Mouse (Mus musculus) Patski (cell line): ENCODE measurements around the gene Vps37c. TPM values are rescaled to one million over a fixed set of nuclear protein-coding genes. Genes with fewer than 3 reads are reported as not detected.

Experiments
- ATAC-seq: fragments of 100-300 bp; one replicate; pipeline ENCODE4 v1.8.0; 2021
- CTCF ChIA-PET: fragments of 350-600 bp; sonication (Branson Sonifier 250); formaldehyde crosslinking; loops from one replicate; lab custom pipeline; 2022; ENCODE audit warnings: inconsistent platforms; lab: Charles Lee
- POLR2A ChIA-PET: fragments of 350-600 bp; sonication (Branson Sonifier 250); formaldehyde crosslinking; loops from one replicate; lab custom pipeline; 2022; ENCODE audit warnings: antibody characterized with exemption, inconsistent platforms; lab: Charles Lee
- DNase-seq: peaks from one replicate; pipeline ENCODE4 v3.0.0-alpha.2; 2011; ENCODE audit warnings: low read depth, low spot score
- H3K27me3 ChIP-seq: fragments of 371-371 bp; one replicate; pipeline ENCODE4 v1.5.1; 2021
- CTCF ChIP-seq: fragments of 100-300 bp; IDR thresholded peaks from one replicate; pipeline ENCODE4 v1.5.1; 2021
- in situ Hi-C: fragments of 300-500 bp; cut with MboI; formaldehyde crosslinking; loops from 3 replicates; pipeline ENCODE4 v1.11.1; 2018; ENCODE audit warnings: low pct_unique_long_range_greater_than_20kb, mixed read lengths
- polyA plus RNA-seq: library from polyadenylated mRNA; unstranded; gene quantifications from one replicate; pipeline ENCODE4 v1.2.3, GENCODE M21; 2021

Gene Vps37c
- polyA plus RNA-seq, 1 experiment from 2014 or later = 52.9 TPM

DNA sequence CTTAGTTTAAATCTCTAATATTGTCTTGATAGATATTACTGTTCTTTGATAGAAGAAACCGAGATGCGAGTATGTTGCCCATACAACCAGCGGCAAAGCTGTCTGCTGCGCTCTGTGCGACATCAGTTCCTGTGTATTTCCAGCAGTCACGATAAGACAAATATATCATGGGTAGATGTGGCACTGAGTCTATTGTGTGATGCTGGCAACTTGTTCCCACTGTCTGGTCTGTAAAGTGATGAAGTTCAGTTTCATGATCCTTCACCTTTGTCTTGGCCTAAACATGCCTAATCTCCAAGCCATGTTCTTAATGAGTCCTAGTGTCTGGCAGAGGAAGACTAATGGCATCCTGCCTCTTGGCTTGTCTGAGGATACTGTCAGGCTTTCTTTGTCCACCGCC, 44.2 kb downstream of the Vps37c start:
- no peak for ATAC-seq
- H3K27me3 ChIP-seq = no peaks in the 10 kb centered on the region
- no peak for TF ChIP-seq CTCF
- POLR2A ChIA-PET = interaction anchor here (1.0 kb wide), 1 partner anchor 12 kb away, joined by 3 read pairs; no protein-coding TSS in a partner anchor
- CTCF ChIA-PET = no interaction called here
- DNase-seq = no peak
- in situ Hi-C loops = no loop called here

DNA sequence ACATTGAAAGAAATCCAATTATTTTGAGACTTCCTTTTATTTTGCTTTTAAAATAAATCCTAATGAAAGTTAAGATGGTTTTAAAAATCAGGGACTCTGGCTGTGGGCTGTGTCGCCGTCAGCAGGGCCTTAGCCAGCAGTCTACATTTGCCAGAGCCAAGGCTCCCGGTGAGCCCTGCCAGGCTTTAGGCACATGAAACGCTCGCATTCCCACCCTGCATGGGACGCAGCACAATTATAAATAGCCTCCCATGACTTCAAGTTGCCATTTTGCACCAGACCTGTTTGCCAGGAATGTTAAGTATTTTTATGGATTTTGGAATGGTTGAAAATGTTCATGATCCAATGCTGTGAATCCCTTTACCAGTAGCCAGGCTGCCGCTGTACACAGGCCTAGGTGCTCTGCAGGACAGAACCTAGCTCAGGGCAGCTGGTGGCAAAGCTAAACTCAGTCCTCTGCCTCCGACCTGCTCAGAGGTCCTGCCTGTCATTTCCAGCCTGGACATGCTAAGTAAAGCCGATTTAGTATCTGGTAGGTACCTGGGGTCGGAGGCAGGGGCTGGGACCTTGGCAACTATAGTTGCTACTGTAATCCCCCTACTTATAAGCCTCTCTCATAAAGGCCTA, 45.1 kb downstream of the Vps37c start:
- DNase-seq (no peak), ATAC-seq (no peak)
- H3K27me3 ChIP-seq = no peaks in the 10 kb centered on the region
- ChIA-PET CTCF (no interaction called here), POLR2A (no interaction called here)
- in situ Hi-C loops = no loop called here
- TF ChIP-seq CTCF = no peak

DNA sequence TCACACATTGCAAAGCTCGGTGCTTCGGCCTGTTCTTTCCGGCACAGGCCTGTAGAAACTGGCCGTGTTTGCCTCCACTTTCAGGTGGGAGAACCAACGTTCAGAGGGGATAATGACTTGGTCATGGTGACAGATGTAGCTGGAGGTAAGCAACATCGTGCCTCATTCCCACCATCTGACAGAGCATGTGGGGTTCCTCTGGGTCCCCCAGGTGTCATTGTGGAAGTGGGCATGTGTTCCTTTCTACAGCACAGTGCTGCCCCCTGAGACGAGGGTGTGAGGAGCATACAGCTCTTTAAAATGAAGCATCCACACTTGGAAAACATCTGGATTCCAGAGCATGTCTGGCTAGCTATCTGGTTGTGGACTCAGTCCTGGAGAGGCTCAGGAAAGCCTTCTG, 46.0 kb downstream of the Vps37c start:
- DNase-seq = no peak
- no peak for ATAC-seq
- no peaks in the 10 kb centered on the region for H3K27me3 ChIP-seq
- ChIA-PET CTCF (no interaction called here), POLR2A (interaction anchor here (1.2 kb wide), 1 partner anchor 25 kb away, joined by 3 read pairs; no protein-coding TSS in a partner anchor)
- in situ Hi-C loops = no loop called here
- TF ChIP-seq CTCF = no peak

DNA sequence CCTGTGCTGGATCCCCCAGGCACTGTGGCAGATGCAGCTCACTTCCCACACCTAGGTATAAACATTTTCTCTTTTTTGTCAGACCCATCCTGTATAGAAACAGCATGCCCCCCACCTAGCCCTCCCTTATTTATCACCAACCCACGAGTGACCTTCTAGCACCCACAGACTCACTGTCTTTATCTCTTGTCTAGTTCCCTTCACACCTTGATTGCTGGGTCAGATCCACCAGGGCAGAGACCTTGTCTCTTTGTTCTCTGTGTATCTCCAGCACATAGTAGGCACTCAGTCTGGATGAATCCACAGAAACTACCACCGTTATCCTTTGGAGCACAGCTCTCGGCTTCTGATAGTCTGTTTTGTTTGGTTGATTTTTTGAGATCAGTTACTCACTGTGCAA, 46.5 kb downstream of the Vps37c start:
- no peak for ATAC-seq
- TF ChIP-seq CTCF = no peak
- no peak for DNase-seq
- no peaks in the 10 kb centered on the region for H3K27me3 ChIP-seq
- POLR2A ChIA-PET = interaction anchor here (1.2 kb wide), 1 partner anchor 24 kb away, joined by 3 read pairs; no protein-coding TSS in a partner anchor
- in situ Hi-C loops = no loop called here
- CTCF ChIA-PET = no interaction called here

DNA sequence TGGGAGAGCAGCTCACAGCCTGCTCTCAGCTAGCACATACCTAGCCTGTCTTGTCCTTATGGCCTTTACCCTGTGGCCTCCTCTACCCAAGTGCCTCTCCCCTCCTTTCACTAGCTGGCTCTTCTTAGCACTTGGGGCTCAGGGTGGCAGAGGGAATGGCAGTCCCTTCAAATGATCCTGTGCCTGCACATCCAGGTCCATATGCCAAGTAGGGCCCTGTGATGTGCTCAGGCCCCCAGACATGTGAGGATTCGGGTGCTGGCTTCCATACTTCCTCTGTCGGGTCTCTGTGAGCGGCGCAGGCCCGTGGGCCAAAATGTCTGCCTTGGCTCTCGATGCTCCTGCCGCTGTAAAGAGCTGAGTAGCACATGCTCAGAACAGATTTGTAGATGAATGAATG, 47.3 kb downstream of the Vps37c start:
- no peaks in the 10 kb centered on the region for H3K27me3 ChIP-seq
- POLR2A ChIA-PET = no interaction called here
- TF ChIP-seq CTCF = no peak
- ATAC-seq (no peak), DNase-seq (no peak)
- CTCF ChIA-PET = interaction anchor here (1.5 kb wide), 1 partner anchor 26 kb away, joined by 3 read pairs; no protein-coding TSS in a partner anchor
- in situ Hi-C loops = no loop called here

DNA sequence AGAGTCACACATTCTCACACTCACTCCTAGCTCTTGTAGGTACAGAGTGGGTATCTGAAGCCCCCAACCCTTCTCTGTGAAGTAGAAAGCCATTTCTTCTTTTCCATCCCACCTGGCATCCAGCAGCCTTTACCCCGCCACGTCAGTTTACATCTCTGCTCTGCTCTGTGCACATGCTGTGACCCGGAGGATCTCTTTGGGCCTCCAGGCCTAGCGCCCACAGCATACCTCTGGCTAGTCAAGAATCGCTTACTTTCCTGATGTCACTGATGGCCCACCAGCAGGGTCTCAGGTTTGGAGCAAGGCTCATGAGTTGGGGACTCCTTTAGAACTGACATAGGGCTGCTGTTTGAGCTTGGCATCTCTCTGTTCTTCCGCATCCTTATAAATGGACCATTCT, 49.5 kb downstream of the Vps37c start:
- TF ChIP-seq CTCF = no peak
- ChIA-PET CTCF (no interaction called here), POLR2A (no interaction called here)
- DNase-seq (no peak), ATAC-seq (no peak)
- in situ Hi-C loops = no loop called here
- H3K27me3 ChIP-seq = no peaks in the 10 kb centered on the region

DNA sequence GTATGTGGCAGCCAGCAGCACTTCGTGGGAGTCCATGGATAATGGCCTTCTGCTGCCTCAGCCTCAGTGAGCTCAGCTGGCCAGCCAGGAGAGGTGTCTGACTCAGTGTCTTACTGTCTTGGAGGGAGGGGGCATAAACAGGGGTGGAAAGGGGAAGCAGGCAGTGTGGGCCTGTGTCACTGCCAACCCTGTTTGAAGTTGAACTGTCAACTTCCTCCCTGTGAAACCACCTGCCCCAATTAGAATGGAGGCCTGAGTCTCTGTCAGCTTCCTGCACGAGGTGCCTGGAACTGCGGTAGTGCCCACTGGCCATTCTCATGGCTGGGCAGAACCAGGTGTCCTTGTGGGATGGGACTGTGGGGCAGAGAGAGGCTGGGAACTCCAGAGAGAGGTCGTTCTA, 50.3 kb downstream of the Vps37c start, which contains the start of gene Cd5:
Cd5 (minus strand) TSS at position 192 of the 400 bp plus-strand sequence.
- DNase-seq = no peak
- ChIA-PET POLR2A (no interaction called here), CTCF (no interaction called here)
- in situ Hi-C loops = no loop called here
- no peak for ATAC-seq
- no peaks in the 10 kb centered on the region for H3K27me3 ChIP-seq
- TF ChIP-seq CTCF = no peak

DNA sequence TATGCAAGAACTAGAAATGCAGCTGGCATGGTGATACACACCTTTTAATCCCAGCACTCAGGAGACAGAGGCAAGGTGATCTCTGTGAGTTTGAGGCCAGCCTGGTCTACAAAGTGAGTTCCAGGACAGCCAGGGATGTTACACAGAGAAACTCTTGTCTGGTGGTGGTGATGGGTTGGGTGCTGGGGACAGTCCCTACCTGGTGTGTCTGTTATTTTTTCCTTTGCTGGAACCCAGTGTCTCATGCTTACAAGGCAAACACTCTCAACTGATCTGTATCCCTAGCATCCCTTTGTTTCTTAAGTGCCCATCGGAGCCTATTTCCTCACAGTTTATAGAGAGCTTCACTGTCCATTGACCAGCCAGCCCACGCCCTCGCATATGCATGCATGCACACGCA, 51.4 kb downstream of the Vps37c start:
- ChIA-PET CTCF (no interaction called here), POLR2A (no interaction called here)
- no peak for ATAC-seq
- in situ Hi-C loops = no loop called here
- no peaks in the 10 kb centered on the region for H3K27me3 ChIP-seq
- TF ChIP-seq CTCF = no peak
- DNase-seq = no peak

DNA sequence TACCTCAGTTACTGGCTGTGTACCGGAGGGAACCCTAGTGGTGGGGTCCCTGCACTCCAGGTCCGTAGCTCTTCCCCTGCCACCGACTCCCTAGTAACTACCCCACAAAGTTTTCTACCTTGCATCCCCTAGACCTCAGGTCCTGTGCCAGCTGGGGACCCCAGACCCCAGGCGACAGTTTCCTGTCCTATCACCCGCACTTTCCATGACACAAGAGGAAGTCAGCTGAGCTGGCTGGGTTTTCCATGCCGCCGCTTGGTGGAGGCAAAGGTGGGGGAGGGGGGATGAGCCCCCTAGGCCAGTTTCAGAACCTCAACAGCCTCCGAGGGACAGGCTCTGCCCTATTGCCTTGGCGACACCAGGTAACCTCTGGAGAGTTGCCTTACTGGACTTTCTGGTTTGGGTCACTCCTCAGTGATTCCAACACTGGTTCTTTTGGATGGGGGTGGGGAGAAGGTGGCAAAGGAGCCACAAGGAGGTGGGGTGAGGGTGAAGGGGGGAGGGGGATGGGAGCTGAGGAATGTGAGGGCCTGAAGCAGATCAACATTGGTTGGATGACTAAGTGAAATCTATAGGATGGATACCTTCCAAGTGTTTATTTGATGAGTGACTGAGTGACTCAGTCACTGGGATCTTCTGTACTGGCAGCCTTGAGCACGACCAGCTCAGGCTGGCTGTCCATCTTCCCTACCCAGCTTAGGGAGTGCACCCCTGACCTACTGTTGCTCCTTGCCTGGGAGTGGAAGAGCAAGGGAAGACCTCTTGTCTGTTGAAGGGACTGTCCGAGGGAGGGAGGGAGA, 52.3 kb downstream of the Vps37c start:
- no peaks in the 10 kb centered on the region for H3K27me3 ChIP-seq
- no peak for TF ChIP-seq CTCF
- POLR2A ChIA-PET = no interaction called here
- CTCF ChIA-PET = interaction anchor here (0.8 kb wide), 1 partner anchor 20 kb away, joined by 3 read pairs; no protein-coding TSS in a partner anchor
- DNase-seq (no peak), ATAC-seq (no peak)
- in situ Hi-C loops = no loop called here

DNA sequence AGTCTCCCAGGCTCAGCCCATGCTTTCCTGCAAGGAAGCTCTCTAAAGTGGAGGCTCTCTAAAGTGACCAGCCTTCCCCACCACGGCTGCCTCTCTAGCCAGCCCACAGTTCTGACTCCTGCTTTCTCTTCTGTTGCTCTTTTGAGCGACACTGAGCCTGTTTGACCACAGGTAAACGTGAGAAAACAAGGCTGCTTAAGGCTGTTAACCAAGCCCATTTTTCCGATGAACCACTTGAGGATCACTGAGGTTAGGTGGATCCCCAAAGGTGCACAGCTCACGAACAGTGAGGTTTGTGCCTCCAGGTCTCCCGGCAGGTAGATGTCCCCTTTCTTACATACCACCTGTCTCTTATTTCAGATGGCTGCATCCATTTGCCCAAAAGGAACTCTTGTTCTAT, 53.6 kb downstream of the Vps37c start:
- no peaks in the 10 kb centered on the region for H3K27me3 ChIP-seq
- ATAC-seq (no peak), DNase-seq (no peak)
- TF ChIP-seq CTCF = no peak
- ChIA-PET CTCF (interaction anchor here (2.5 kb wide), 1 partner anchor 26 kb away, joined by 6 read pairs; no protein-coding TSS in a partner anchor), POLR2A (no interaction called here)
- in situ Hi-C loops = no loop called here

DNA sequence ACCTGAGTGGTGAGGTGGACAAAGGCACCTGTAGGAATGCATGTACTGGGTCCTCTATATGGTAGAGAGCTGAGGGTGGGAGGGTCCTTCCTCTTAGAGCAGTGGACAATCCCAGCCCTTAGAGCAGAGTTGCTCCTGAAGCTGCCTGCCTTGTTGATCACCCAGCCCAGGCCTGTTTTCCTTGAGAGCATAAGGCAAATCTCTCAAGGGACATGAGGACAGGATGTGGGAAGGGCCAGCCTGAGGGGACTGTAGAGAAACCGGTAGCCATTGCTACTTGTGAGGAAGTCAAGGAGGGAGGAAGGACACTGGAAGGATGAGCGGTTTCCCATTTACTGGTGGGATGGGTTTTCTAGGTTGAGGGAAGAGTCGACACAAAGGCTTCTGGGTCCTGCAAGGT, 54.0 kb downstream of the Vps37c start:
- DNase-seq (no peak), ATAC-seq (no peak)
- in situ Hi-C loops = no loop called here
- ChIA-PET CTCF (interaction anchor here (2.5 kb wide), 1 partner anchor 25 kb away, joined by 6 read pairs; no protein-coding TSS in a partner anchor), POLR2A (no interaction called here)
- no peaks in the 10 kb centered on the region for H3K27me3 ChIP-seq
- no peak for TF ChIP-seq CTCF
